Mouse (Mus musculus) ES-CJ7 (cell line): ENCODE measurements around the gene Cdyl.

Experiments
- DNase-seq: peaks from one replicate; pipeline ENCODE4 v3.0.0; 2011; ENCODE audit warnings: low read depth, low spot score

Gene Cdyl

DNA sequence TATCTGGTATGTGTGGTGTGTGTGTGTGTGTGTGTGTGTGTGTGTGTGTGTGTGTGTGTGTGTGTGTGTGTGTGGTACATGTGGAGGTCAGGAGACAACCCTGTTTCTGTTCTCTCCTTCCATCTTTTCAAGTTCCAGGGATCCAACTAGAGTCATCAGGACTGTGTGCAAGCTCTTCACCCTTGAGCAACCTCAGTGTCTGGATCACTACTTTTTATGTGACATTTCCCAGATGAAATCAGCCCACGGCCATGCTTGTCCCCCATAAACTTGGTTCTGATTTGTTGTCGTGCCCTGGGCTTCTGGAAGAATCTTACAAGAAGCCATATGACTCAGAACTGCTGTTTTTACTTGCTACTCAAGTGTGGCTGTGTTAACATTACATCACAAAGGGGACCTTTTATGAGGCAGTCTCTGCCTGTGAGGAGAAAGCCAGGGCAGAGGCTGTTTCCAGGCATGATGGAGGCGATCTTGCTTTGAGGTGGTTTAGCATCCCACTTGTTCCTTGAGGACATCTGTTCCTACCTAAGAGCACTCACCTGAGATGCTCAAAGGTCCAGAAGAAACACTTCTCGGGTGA lies at the start of gene Cdyl:
Cdyl (plus strand) TSS at position 428 of the 580 bp plus-strand sequence.
- no peak for DNase-seq

- no peak for DNase-seq
Measured at GRCm38 (mm10) chr13:35610718-35611117, 48.9 kb upstream of the Cdyl start.

DNA sequence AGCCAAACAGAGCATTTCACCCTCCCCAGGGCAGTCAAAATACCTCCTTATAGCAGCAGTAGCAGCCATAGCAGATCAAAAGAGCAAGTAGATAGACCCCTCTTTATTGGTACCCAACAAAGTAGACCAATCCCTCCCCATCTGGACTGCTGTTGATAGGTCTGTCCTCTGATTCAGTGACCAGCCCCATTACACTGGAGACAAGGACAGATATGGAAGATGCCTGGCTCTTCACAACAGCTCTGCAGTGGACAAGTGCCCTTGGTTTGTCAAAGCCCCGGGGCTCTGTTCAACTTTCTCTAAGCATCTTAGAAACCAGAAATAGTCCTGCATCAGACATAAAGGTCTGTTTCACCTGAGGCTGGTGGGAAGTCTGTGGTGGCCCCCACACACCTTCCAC lies 47.1 kb upstream of the Cdyl start:
- no peak for DNase-seq

- no peak for DNase-seq
Measured at GRCm38 (mm10) chr13:35614832-35615479, 44.7 kb upstream of the Cdyl start.

- DNase-seq: no peak
Measured at GRCm38 (mm10) chr13:35616524-35617099, 43.0 kb upstream of the Cdyl start.

GRCm38 (mm10) chr13:35619356-35619755 lies 40.3 kb upstream of the Cdyl start:
- no peak for DNase-seq

DNA sequence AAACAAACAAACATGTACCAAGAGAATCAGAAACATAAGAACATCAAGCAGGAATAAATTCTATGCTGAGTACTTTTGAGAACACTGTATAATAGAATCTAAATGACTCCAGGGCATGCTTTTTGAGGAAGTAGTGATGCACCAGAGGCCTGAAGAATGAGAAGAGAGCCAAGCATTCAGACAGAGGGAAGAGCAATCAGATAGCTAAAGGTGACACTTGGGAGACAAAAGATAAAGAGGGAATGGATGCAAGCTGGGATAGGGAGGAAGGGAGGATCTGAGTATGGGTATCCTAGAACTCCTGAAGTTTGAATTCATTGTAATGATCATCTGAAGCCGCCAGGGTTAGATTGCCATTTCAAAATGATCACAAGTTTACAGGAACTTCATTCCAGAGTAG lies 38.9 kb upstream of the Cdyl start:
- DNase-seq: no peak

GRCm38 (mm10) chr13:35624831-35625230 lies 34.8 kb upstream of the Cdyl start:
- no peak for DNase-seq

- DNase-seq: no peak
Measured at GRCm38 (mm10) chr13:35625556-35625955, 34.1 kb upstream of the Cdyl start.

DNA sequence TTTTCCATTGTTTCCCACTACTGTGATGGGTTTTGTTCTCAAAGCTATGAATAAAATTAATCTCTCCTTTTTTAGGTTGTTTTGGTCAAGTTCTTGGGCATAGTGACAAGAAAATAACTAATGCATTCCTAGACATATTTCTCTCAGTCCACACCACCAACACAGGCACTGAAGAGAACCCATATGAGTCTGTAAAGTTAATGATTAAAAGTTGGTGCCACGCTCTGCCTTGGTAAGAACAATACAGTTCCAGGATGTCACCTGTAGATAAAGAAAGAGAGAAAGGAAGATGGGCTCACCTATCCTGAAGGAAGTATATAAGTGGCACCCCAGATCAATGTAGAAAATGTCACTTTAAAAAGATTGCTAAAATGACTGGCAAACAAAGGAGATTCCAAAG lies 32.3 kb upstream of the Cdyl start:
- DNase-seq: no peak

- no peak for DNase-seq
Measured at GRCm38 (mm10) chr13:35647132-35647823, 12.4 kb upstream of the Cdyl start.

DNA sequence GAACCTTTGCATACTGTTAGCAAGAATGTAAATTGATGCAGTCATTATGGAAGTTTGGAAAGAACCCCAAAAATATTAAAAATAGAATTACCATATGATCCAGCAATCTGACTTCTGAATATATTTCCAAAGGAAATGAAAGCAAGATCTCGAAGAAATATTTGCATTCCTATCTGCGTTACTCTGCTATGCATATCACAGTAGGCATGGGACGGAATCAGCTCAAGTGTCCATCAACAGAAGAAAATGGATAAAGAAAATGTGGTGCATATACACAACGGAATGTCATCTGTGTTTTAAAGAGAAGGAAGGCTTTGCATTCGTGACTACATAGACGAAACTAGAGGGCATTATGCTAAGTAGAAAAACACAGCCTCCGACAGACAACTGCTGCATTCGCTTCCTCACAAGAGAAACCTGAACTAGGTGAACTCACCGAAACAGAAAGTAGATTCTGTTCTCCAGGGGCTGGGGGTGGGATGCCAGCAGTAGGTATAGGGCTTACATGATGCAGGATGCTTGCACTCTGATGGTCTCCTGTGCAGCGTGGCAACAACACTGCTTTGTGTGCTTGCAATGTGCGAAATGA lies 9.3 kb upstream of the Cdyl start:
- no peak for DNase-seq

GRCm38 (mm10) chr13:35652851-35653250 lies 6.8 kb upstream of the Cdyl start:
- DNase-seq: no peak

- no peak for DNase-seq
Measured at GRCm38 (mm10) chr13:35656853-35657252, 2.8 kb upstream of the Cdyl start.

- no peak for DNase-seq
Measured at GRCm38 (mm10) chr13:35665456-35665855, 5.8 kb downstream of the Cdyl start.

- DNase-seq: no peak
Measured at GRCm38 (mm10) chr13:35669910-35670469, 10.4 kb downstream of the Cdyl start.

GRCm38 (mm10) chr13:35670875-35671274 lies 11.2 kb downstream of the Cdyl start:
- no peak for DNase-seq

GRCm38 (mm10) chr13:35676921-35677320 lies 17.3 kb downstream of the Cdyl start:
- no peak for DNase-seq

DNA sequence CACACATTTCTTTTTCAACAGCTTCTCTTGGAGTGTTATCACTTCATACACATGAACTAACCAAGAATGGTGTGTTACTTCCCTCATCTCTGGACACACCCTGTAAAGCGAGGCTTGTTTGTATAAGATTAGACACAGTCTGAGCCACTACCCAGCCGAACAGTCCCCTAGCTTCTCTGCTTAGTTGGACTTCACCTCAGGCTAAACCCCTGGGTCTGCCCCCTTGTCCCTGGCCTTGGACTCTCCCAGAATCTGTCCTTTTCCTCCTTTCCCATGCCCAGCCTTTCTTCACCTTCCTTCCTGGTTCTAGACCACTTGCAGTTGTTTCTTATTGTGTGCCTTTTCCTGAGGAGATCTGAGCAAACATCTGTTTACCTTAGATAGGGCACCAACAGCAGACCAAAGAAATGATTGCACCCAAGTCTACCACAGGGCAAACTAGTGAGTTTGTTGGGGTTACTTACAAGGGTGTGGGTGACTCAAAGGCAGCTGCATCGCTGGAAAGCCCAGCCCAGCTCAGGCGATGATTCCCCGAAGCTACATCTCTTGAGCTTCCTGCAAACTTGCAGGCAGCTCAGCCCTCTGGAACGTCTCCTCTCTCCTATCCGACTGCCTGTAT lies 17.9 kb downstream of the Cdyl start:
- DNase-seq: no peak

- no peak for DNase-seq
Measured at GRCm38 (mm10) chr13:35678691-35679090, 19.1 kb downstream of the Cdyl start.

DNA sequence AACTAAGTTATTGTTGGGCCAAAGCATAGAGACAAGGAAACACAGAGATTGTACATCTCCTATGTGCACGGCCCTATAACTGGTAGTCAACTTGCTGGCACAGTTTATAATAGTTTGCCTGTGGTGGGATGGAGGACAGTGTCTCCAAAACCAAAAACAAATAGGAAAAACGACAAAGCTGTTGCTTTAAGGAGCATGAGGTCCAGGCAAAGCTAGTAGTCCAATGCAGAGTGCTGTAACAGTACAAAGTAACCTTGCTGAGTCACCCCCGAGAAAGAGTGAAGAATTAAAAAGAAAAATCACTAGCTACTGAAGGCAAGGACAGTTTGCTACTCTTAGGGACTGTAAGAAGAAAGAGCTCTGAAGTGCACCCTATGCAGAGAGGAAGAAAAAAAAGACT lies 21.7 kb downstream of the Cdyl start:
- DNase-seq: no peak

- no peak for DNase-seq
Measured at GRCm38 (mm10) chr13:35686273-35686672, 26.6 kb downstream of the Cdyl start.
